Mouse (Mus musculus): ENCODE data around the gene Sec24b.

Sec24b gene

GRCm38 (mm10) chr3:129998001-129998400, 63.4 kb downstream of the Sec24b start:
- in situ Hi-C loops (cut with MboI; ENCODE audit: low pct_unique_long_range_greater_than_20kb in 1 of 2, low sequenced_read_pairs in 2 of 2, unreplicated experiment in 1 of 2): no loop called here

- in situ Hi-C loops (cut with MboI; ENCODE audit: low pct_unique_long_range_greater_than_20kb in 1 of 2, low sequenced_read_pairs in 2 of 2, unreplicated experiment in 1 of 2): no loop called here
Measured at GRCm38 (mm10) chr3:129997324-129997723, 64.0 kb downstream of the Sec24b start.

GRCm38 (mm10) chr3:129987297-129987696, 74.1 kb downstream of the Sec24b start:
- in situ Hi-C loops (cut with MboI; ENCODE audit: low pct_unique_long_range_greater_than_20kb in 1 of 2, low sequenced_read_pairs in 2 of 2, unreplicated experiment in 1 of 2): no loop called here

GRCm38 (mm10) chr3:129985335-129985734, 76.0 kb downstream of the Sec24b start:
- in situ Hi-C loops (cut with MboI; ENCODE audit: low pct_unique_long_range_greater_than_20kb in 1 of 2, low sequenced_read_pairs in 2 of 2, unreplicated experiment in 1 of 2): no loop called here

GRCm38 (mm10) chr3:129984797-129985196, 76.6 kb downstream of the Sec24b start:
- in situ Hi-C loops (cut with MboI; ENCODE audit: low pct_unique_long_range_greater_than_20kb in 1 of 2, low sequenced_read_pairs in 2 of 2, unreplicated experiment in 1 of 2): no loop called here

- in situ Hi-C loops (cut with MboI; ENCODE audit: low pct_unique_long_range_greater_than_20kb in 1 of 2, low sequenced_read_pairs in 2 of 2, unreplicated experiment in 1 of 2): no loop called here
Measured at GRCm38 (mm10) chr3:129982271-129982670, 79.1 kb downstream of the Sec24b start.

GRCm38 (mm10) chr3:129981756-129982155, 79.6 kb downstream of the Sec24b start:
- in situ Hi-C loops (cut with MboI; ENCODE audit: low pct_unique_long_range_greater_than_20kb in 1 of 2, low sequenced_read_pairs in 2 of 2, unreplicated experiment in 1 of 2): no loop called here

GRCm38 (mm10) chr3:129979510-129979909, 81.8 kb downstream of the Sec24b start:
- in situ Hi-C loops (cut with MboI; ENCODE audit: low pct_unique_long_range_greater_than_20kb in 1 of 2, low sequenced_read_pairs in 2 of 2, unreplicated experiment in 1 of 2): no loop called here

GRCm38 (mm10) chr3:129978716-129979115, 82.6 kb downstream of the Sec24b start:
- in situ Hi-C loops (cut with MboI; ENCODE audit: low pct_unique_long_range_greater_than_20kb in 1 of 2, low sequenced_read_pairs in 2 of 2, unreplicated experiment in 1 of 2): no loop called here

- in situ Hi-C loops (cut with MboI; ENCODE audit: low pct_unique_long_range_greater_than_20kb in 1 of 2, low sequenced_read_pairs in 2 of 2, unreplicated experiment in 1 of 2): no loop called here
Measured at GRCm38 (mm10) chr3:129976317-129976716, 85.0 kb downstream of the Sec24b start.

- in situ Hi-C loops (cut with MboI; ENCODE audit: low pct_unique_long_range_greater_than_20kb in 1 of 2, low sequenced_read_pairs in 2 of 2, unreplicated experiment in 1 of 2): no loop called here
Measured at GRCm38 (mm10) chr3:129970529-129971515, 90.5 kb downstream of the Sec24b start.

GRCm38 (mm10) chr3:129969432-129970395, 91.6 kb downstream of the Sec24b start, which contains the start of gene Mcub:
Gene Mcub, minus strand, starts transcription at chr3:129970206.
- in situ Hi-C loops (cut with MboI; ENCODE audit: low pct_unique_long_range_greater_than_20kb in 1 of 2, low sequenced_read_pairs in 2 of 2, unreplicated experiment in 1 of 2): no loop called here

- in situ Hi-C loops (cut with MboI; ENCODE audit: low pct_unique_long_range_greater_than_20kb in 1 of 2, low sequenced_read_pairs in 2 of 2, unreplicated experiment in 1 of 2): no loop called here
Measured at GRCm38 (mm10) chr3:129969031-129969430, 92.3 kb downstream of the Sec24b start.

- in situ Hi-C loops (cut with MboI; ENCODE audit: low pct_unique_long_range_greater_than_20kb in 1 of 2, low sequenced_read_pairs in 2 of 2, unreplicated experiment in 1 of 2): no loop called here
Measured at GRCm38 (mm10) chr3:129967874-129968273, 93.5 kb downstream of the Sec24b start.

GRCm38 (mm10) chr3:129964681-129965080, 96.7 kb downstream of the Sec24b start:
- in situ Hi-C loops (cut with MboI; ENCODE audit: low pct_unique_long_range_greater_than_20kb in 1 of 2, low sequenced_read_pairs in 2 of 2, unreplicated experiment in 1 of 2): no loop called here

GRCm38 (mm10) chr3:129962533-129962932, 98.8 kb downstream of the Sec24b start:
- in situ Hi-C loops (cut with MboI; ENCODE audit: low pct_unique_long_range_greater_than_20kb in 1 of 2, low sequenced_read_pairs in 2 of 2, unreplicated experiment in 1 of 2): no loop called here

- in situ Hi-C loops (cut with MboI; ENCODE audit: low pct_unique_long_range_greater_than_20kb in 1 of 2, low sequenced_read_pairs in 2 of 2, unreplicated experiment in 1 of 2): no loop called here
Measured at GRCm38 (mm10) chr3:129953296-129953695, 108.1 kb downstream of the Sec24b start.

- in situ Hi-C loops (cut with MboI; ENCODE audit: low pct_unique_long_range_greater_than_20kb in 1 of 2, low sequenced_read_pairs in 2 of 2, unreplicated experiment in 1 of 2): no loop called here
Measured at GRCm38 (mm10) chr3:129949158-129949773, 112.1 kb downstream of the Sec24b start.

Data from mouse embryonic stem cell (cell line).